Mouse (Mus musculus) testis, adult 2 months (tissue): ENCODE data around the gene Efhd2.

Source experiments
- CTCF ChIP-seq: fragments of 200-500 bp; IDR thresholded peaks from 2 replicates; pipeline ENCODE4 v1.5.1; 2012; ENCODE audit warnings: low read depth, mild to moderate bottlenecking, inconsistent platforms, low read length, moderate library complexity; ENCODE audit not compliant: control insufficient read depth, insufficient read depth, insufficient replicate concordance
- POLR2A ChIP-seq: fragments of 200-500 bp; IDR thresholded peaks from 2 replicates; pipeline ENCODE4 v1.6.1; 2012; ENCODE audit warnings: low read depth, mild to moderate bottlenecking, inconsistent platforms, low read length, moderate library complexity; ENCODE audit not compliant: control insufficient read depth

DNA sequence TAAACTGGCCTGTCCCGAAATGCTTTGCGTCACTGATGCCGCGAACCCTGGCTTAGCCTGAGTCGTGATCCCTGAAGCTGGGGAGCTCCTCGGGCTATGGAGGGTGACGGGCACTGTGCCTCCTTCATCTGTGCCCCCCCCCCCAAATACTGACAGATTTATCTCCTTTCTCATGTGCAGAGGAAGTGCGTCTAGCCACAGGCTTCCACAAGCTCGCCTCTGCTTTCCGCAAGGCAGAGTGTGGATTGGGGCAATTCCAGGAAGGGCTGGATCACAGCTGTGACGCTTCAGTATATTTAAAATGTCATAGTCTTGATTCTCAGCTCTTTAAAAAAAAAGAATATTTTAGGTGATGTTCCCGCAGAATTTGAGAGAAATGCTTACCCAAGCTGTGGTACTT, 21.1 kb upstream of the Efhd2 start:
- TF ChIP-seq CTCF (no peak), POLR2A (no peak)
